Mouse (Mus musculus) gonadal fat pad, adult 2 months (tissue): ENCODE data around the gene Tmem171. TPM values are rescaled to one million over a fixed set of nuclear protein-coding genes. Genes with fewer than 3 reads are reported as not detected.
A peak's percentile ranks its signal among the peaks of the same experiment; 100 is the strongest.

Source experiments
- DNase-seq: peaks from one replicate; pipeline ENCODE4 v3.0.0-alpha.2; 2012; ENCODE audit warnings: low read depth
- polyA plus RNA-seq: library from polyadenylated mRNA; depleted of rRNA; stranded (reverse); fragments of >200 nt; gene quantifications from 2 replicates; pipeline ENCODE4 v1.2.3, GENCODE M21; 2012; rRNA removed

Tmem171 gene
- polyA plus RNA-seq: 0.24 and 0.27 TPM in 2 replicates

DNA sequence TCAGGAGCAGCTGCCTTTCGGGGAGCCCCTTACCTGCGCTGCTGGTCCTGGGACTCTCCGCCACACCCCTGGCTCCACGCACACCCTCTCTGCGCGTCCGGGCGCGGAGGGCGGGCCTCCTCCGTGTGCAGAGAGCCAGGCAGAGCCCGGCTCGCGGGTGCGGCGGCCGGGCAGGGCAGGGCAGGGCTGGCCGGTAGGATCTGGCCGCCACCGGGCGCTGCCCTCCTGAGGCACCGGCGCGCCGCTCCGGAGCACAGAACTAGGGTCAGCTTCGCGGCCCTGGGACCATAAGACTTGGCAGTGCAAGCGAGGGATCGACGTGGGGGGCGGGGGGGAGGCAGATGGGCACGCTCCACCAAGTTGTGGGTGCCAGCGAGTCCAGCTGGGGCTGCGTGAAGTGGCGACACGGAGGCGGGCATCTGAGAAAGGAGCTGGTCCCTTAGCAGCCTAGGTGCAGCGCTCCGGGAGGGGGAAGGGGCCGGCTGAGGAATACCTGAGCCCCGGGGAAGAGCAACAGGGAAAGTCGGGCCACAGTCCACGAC, at the start of gene Tmem171:
Tmem171 (minus strand) TSS at position 62 of the 542 bp plus-strand sequence.
- DNase-seq: no peak

GRCm38 (mm10) chr13:98743829-98744228, 49.2 kb upstream of the Tmem171 start:
- no peak for DNase-seq

GRCm38 (mm10) chr13:98743214-98743613, 48.6 kb upstream of the Tmem171 start:
- no peak for DNase-seq

- DNase-seq: no peak
Observed at GRCm38 (mm10) chr13:98738213-98738612, 43.6 kb upstream of the Tmem171 start.

DNA sequence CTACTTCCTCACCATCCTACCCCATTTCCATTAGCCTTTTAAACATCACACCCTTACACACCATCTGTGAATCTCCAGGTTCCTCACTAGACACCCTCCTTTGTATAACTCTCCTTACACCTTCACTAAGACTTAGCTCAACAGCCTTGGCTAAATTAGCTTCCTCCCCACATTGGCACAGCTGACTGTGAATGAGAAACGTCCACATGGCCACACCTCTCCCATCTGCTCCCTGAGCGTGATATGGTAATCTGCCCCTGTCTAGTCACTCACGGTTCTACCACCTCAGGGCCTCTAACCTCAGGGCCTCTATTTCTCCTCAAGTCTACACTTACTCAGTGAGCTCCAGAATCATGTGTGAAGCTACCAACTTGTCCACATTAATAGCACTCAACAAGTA, 38.7 kb upstream of the Tmem171 start:
- no peak for DNase-seq

- no peak for DNase-seq
Observed at GRCm38 (mm10) chr13:98729271-98730062, 34.8 kb upstream of the Tmem171 start.

- no peak for DNase-seq
Observed at GRCm38 (mm10) chr13:98726494-98726893, 31.9 kb upstream of the Tmem171 start.

DNA sequence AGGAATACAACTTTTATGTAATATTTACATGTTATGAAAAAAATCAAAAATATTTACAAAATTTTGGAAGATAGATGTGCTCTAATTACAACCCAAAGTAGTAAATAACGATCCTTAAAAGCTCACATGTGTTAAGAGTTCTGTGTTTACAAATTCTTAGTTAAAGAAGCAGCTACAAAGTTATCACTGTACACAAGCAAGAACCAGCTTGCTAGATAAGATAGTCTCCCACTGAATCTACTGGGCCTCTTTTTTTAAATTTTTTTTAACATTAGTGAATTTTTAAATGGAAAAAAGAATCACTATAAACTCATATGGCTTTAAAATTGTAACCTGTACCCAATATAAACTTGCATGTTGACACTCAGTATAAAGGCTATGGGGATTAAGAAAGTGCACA, 28.8 kb upstream of the Tmem171 start:
- no peak for DNase-seq

DNA sequence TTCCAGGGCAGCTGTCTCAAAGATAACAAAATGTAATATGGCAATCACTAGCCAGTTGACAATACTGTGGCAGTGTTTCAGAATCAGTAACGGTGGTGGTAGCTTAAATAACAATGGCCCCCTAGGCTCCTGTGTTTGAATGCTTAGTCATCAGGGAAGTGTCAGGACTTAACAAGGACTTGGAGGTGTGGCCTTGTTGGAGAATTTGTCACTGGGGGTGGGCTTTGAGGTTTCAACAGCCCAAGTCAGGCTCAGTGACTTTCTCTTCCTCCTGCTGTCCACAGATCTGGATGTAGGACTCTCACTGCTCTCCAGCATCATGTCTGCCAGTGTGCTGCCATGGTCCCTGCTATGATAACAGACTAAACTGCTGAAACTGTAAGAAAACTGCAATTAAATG, 27.7 kb upstream of the Tmem171 start:
- DNase-seq: no peak

- no peak for DNase-seq
Observed at GRCm38 (mm10) chr13:98716176-98716575, 21.5 kb upstream of the Tmem171 start.

DNA sequence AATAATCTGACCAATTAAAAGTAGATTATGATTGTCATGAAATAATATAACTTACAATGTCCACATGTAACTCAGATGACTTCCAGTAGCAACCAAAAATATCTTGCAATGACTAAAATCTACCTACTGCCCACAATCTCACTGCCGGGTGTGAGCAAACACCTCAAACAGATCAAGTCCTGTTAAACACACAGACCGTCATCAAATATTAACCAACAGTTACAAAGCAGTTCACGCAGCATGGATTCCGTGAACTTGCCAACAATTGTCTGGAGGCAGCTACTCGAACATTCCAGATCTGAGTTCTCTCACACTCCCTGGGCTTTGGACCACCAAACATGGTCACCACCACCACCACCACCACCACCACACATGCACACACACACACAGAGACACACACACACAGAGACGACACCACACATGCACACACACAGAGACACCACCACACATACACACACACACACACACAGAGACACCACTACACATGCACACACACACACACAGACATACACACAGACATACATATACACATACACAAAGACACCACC, 20.9 kb upstream of the Tmem171 start:
- no peak for DNase-seq

DNA sequence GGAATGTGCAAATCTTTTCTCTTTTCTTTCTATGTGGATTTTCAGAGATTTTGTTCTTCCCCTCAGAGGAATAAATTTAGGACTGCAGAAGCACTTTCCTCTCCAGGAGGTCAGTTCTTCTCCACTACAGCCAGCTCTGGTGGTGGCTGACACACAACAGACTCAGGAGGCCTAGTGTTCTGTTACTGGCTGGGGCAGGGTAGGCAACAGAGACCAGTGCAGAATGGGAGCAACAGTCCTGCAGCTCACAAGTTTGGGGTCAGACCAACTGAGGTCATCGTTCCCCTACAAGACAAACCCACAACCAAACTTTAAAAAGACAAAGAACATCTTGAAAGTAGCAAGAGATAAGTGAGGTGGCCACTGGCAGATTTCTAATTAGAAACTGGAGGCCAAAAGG, 16.0 kb upstream of the Tmem171 start:
- DNase-seq: no peak

DNA sequence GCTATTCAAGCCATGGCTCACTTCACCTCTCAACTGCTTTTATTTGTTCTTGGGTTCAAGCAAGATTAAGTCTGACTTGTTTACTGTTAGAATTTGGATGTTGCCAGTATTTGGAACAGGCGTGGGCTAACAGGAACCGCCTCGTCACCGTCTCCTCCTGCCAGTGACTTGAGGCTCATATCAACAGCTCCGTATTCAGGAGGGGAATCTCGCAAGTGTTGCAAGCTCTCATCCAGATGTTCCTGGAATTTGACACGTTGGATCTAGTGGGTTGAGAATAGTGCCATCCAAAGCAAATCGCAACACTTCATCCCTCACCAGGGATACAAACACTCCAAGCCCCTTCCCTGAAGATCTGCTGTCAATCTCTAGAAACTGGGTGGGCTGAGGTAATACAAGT, 15.6 kb upstream of the Tmem171 start:
- DNase-seq: no peak

GRCm38 (mm10) chr13:98705501-98705900, 10.9 kb upstream of the Tmem171 start:
- no peak for DNase-seq

- DNase-seq: no peak
Observed at GRCm38 (mm10) chr13:98703786-98704185, 9.2 kb upstream of the Tmem171 start.

DNA sequence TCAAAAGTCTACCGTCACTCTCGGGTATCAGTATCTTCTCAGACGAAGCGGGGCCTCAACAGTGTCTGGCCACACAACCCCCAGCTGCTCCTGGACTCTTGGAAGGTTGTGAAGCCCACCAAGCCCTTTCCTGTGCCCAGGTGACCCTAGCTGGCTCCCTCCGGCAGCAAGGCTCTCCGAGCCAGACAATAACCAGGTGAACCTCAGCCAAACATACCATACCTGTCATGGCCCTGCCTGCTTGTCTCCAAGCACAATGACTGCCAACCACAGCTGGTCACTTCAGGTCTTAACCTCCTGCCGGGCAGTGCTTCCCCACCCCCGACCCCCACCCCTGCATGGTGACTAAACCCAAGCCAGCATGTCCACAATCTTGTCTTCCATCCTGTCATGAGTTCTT, 7.7 kb upstream of the Tmem171 start:
- no peak for DNase-seq

GRCm38 (mm10) chr13:98701309-98701675, 6.7 kb upstream of the Tmem171 start:
- no peak for DNase-seq

DNA sequence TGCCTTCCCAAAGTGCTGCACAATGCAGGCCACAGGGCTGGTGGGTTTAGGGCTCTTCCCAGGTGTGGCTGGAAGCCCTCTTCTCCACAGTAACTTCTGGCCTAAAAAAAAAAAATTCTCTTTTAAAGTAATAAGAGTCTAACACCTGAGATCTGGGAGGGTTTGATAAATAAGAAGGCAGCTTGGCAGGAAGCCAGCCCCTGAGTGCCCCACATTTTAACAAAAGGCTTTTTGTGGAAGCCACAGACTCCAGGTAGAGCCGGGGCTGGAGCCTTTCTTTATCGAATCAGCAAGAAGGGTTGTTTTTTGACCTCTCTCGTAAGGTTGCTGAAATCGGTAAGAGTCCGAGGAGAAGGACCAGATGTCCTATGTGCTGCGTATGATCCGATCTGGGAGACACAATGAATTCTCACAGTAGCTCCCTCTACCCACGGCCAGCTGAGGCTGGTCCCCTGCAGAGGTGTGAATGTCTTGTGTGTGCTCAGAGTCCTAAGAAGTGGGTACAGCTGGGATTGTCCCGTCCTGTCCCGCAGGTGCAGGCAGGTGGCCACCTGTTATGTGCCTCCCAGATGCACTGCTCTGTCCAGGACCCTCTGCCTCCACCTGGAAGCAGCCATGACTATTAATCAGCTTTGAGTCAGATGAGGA, 6.2 kb upstream of the Tmem171 start:
- no peak for DNase-seq

DNA sequence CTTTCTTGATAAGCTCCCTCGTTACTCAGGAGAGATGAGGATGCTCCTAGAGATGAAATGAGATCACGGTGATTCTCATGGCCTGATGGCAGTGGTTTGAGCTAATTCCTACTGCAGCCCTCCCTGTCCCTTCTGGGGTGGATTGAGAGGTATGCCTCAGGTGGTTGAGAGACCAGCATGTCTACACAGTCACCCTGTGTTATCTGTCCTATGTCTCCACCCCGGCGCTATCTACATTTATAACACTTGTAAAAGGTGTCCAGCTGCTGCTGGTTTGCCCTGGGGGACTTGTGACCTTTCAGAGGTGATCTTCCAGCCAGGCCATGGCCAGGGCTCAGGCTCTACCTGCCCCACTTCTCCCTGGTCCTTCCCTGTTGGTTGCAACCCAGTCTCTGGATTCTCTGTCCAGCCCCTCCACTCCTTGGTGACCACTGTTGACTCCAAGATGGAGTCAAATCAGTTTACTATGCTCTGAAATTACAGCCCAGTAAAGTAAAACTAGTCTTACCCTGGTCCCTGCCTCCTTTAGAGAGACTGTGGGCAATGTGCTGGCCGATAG, 5.4 kb upstream of the Tmem171 start:
- no peak for DNase-seq

DNA sequence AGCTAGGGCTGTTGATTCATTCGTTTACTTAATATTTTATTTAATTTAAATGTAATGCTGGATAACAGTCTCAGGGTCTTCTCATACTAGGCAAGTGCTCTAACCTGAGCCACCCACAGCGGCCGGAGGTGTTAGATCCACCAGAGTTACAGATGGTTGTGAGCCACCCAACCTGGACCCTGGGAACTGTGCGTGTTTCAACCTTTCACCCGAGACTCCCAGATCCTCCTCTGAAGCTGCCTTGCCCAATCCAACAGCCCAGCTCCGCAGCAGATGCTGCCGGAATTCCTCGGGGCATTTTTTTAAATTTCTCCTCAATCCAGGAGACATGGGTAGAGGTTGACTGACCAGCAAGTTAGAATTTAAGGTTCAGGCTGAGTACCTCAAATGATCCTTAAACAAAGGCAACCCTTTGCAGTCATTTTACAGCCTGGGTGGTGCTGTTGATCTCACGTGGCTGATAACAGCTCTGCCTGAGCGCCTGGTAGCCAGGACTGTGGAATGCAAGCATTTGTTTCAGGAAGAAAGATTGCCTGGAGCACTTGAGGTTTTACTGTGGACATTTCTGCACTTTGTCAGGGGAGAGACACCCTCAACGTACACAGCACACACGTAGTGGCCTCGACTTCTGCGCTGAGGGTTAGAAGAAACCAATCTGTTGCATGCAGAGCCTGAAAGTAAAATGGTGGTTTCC, 4.6 kb upstream of the Tmem171 start:
- DNase-seq: no peak

DNA sequence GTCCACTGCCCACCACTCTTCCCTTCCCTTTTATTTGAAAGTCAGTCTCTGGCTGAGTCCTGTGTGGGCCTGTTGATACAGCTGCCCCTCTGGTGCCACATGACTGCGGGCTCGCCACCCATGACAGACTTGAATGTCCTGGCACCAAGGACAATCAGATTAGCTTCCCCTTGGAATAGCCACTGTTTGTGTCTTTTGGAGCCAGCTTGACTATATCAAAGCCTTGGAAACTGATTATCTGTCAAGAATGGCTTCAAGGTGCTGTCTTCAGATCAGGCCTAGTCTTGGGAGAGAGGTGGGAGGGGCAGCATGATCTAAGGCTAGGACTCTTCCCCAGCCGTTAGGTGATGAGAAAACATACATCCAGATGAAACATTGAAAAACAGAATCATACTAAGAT, 2.1 kb upstream of the Tmem171 start:
- no peak for DNase-seq

GRCm38 (mm10) chr13:98695546-98695945, 912 bp upstream of the Tmem171 start:
- peak; percentile 30 for DNase-seq
